Mouse (Mus musculus): ENCODE data around the gene Sstr3.

DNA sequence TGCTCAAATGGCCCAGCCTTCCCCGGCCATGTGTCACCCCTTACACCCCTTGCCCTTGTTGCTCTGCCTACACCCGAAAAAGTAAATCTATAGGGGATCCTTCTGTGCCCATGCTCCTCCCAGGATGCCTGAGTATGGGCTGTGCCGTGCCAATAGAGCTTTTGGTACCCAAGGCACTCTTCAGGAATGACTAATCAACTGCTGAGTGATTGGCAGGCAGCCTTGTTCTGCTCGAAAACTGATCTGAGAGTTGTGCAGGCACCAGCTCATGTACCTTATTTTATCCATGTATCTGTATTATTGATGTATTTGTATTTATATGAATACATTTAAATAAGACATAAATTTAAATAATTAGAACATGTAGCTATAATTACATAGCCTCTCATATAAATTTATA, 57.4 kb downstream of the Sstr3 start:
- no peak for TF ChIP-seq EP300 (IDR thresholded peaks at IDR 0.05; ENCODE audit: low read depth)
- no peak for TF ChIP-seq CTCF (IDR thresholded peaks at IDR 0.05; ENCODE audit: low read depth)
